Mouse (Mus musculus): ENCODE measurements around the gene Prkch. TPM values are rescaled to one million over a fixed set of nuclear protein-coding genes. Genes with fewer than 3 reads are reported as not detected.
A peak's percentile ranks its signal among the peaks of the same experiment; 100 is the strongest.

The Prkch gene
- total RNA-seq, 2 experiments from 2014 or later, result 19.1 to 19.5 TPM

GRCm38 (mm10) chr12:73578141-73578540 lies 6.5 kb upstream of the Prkch start:
- DNase-seq, result no peak
- intact Hi-C loops (cut with DNase I), result no loop called here

- intact Hi-C loops (cut with DNase I), result no loop called here
These were observed 3.8 kb upstream of the Prkch start for GRCm38 (mm10) chr12:73580811-73581210.

GRCm38 (mm10) chr12:73583318-73583717 lies 1.3 kb upstream of the Prkch start:
- DNase-seq, result no peak
- intact Hi-C loops (cut with DNase I), result no loop called here

More at GRCm38 (mm10) chr12:73580811-73581210, 3.8 kb upstream of the Prkch start:
- DNase-seq, result no peak

- DNase-seq, result peak in 1 of 2 experiments; percentile 65
- intact Hi-C loops (cut with DNase I), result loop anchor here (2.0 kb wide), 2 partner anchors 29 to 99 kb away; no protein-coding TSS in a partner anchor
These were observed 585 bp upstream of the Prkch start for GRCm38 (mm10) chr12:73583813-73584609.

GRCm38 (mm10) chr12:73585241-73585801 lies 725 bp downstream of the Prkch start:
- intact Hi-C loops (cut with DNase I), result loop anchor here (2.0 kb wide), 2 partner anchors 27 to 97 kb away; no protein-coding TSS in a partner anchor
- DNase-seq, result peak; percentile 34 to 47

- intact Hi-C loops (cut with DNase I), result loop anchor here (2.0 kb wide), 2 partner anchors 27 to 97 kb away; no protein-coding TSS in a partner anchor
- no peak for DNase-seq
These were observed 1.3 kb downstream of the Prkch start for GRCm38 (mm10) chr12:73585850-73586249.

GRCm38 (mm10) chr12:73587262-73587661 lies 2.7 kb downstream of the Prkch start:
- intact Hi-C loops (cut with DNase I), result no loop called here
- DNase-seq, result no peak

- no peak for DNase-seq
- intact Hi-C loops (cut with DNase I), result loop anchor here (5.0 kb wide), 1 partner anchor 42 kb away; no protein-coding TSS in a partner anchor
These were observed 6.2 kb downstream of the Prkch start for GRCm38 (mm10) chr12:73590627-73591276.

- peak; percentile 64 to 77 for DNase-seq
- intact Hi-C loops (cut with DNase I), result loop anchor here (5.0 kb wide), 1 partner anchor 41 kb away; no protein-coding TSS in a partner anchor
These were observed 7.0 kb downstream of the Prkch start for GRCm38 (mm10) chr12:73591625-73592024.

GRCm38 (mm10) chr12:73593021-73593798 lies 8.6 kb downstream of the Prkch start:
- intact Hi-C loops (cut with DNase I), result loop anchor here (5.0 kb wide), 1 partner anchor 39 kb away; no protein-coding TSS in a partner anchor
- no peak for DNase-seq

- DNase-seq, result no peak
- intact Hi-C loops (cut with DNase I), result loop anchor here (5.0 kb wide), 1 partner anchor 38 kb away; no protein-coding TSS in a partner anchor
These were observed 9.7 kb downstream of the Prkch start for GRCm38 (mm10) chr12:73594177-73594745.

- DNase-seq, result no peak
- intact Hi-C loops (cut with DNase I), result no loop called here
These were observed 10.6 kb downstream of the Prkch start for GRCm38 (mm10) chr12:73595226-73595625.

- peak in 1 of 2 experiments; percentile 39 for DNase-seq
- intact Hi-C loops (cut with DNase I), result no loop called here
These were observed 13.6 kb downstream of the Prkch start for GRCm38 (mm10) chr12:73598241-73598640.

- intact Hi-C loops (cut with DNase I), result no loop called here
- no peak for DNase-seq
These were observed 15.9 kb downstream of the Prkch start for GRCm38 (mm10) chr12:73600457-73600856.

GRCm38 (mm10) chr12:73602974-73603373 lies 18.4 kb downstream of the Prkch start:
- intact Hi-C loops (cut with DNase I), result no loop called here
- DNase-seq, result no peak

GRCm38 (mm10) chr12:73603653-73604052 lies 19.1 kb downstream of the Prkch start:
- intact Hi-C loops (cut with DNase I), result no loop called here
- no peak for DNase-seq

- no peak for DNase-seq
- intact Hi-C loops (cut with DNase I), result no loop called here
These were observed 20.2 kb downstream of the Prkch start for GRCm38 (mm10) chr12:73604762-73605161.

GRCm38 (mm10) chr12:73605174-73605573 lies 20.6 kb downstream of the Prkch start:
- DNase-seq, result no peak
- intact Hi-C loops (cut with DNase I), result no loop called here

- no peak for DNase-seq
- intact Hi-C loops (cut with DNase I), result no loop called here
These were observed 22.9 kb downstream of the Prkch start for GRCm38 (mm10) chr12:73607381-73608064.

Data from heart, postnatal 36 days (tissue).